Mouse (Mus musculus) lung, embryonic 16.5 days (tissue): ENCODE results near the gene Pgbd5. TPM values are rescaled to one million over a fixed set of nuclear protein-coding genes. Genes with fewer than 3 reads are reported as not detected.
A peak's percentile ranks its signal among the peaks of the same experiment; 100 is the strongest.

Experiments used
- ATAC-seq: fragments of 200-750 bp; cut with Nextera tagmentation; 2 replicates; pipeline ENCODE4 v1.8.0; 2017; ENCODE audit warnings: low read depth, mild to moderate bottlenecking, moderate library complexity
- H3K27ac ChIP-seq: fragments of 300-500 bp; sonication (generic); 2 replicates; pipeline ENCODE4 v1.5.1; 2014; ENCODE audit warnings: mild to moderate bottlenecking, control low read depth, low read length
- H3K27me3 ChIP-seq: fragments of 300-500 bp; sonication (generic); 2 replicates; pipeline ENCODE4 v1.6.1; 2014; ENCODE audit warnings: low read depth, low read length, mixed read lengths; ENCODE audit not compliant: control insufficient read depth, insufficient read depth
- H3K36me3 ChIP-seq: fragments of 300-500 bp; sonication (generic); 2 replicates; pipeline ENCODE4 v1.6.1; 2014; ENCODE audit warnings: low read length; ENCODE audit not compliant: control insufficient read depth, insufficient read depth
- H3K4me1 ChIP-seq: fragments of 300-500 bp; sonication (generic); replicated peaks from 2 replicates; pipeline ENCODE4 v1.6.1; 2014; ENCODE audit warnings: low read length, mixed read lengths; ENCODE audit not compliant: control insufficient read depth, insufficient read depth
- H3K4me2 ChIP-seq: fragments of 300-500 bp; sonication (generic); 2 replicates; pipeline ENCODE4 v1.6.1; 2014; ENCODE audit warnings: low read depth, low read length, control low read depth
- H3K4me3 ChIP-seq: fragments of 300-500 bp; sonication (generic); 2 replicates; pipeline ENCODE4 v1.5.1; 2014; ENCODE audit warnings: mild to moderate bottlenecking, low read length, control low read depth
- H3K9ac ChIP-seq: fragments of 300-500 bp; sonication (generic); 2 replicates; pipeline ENCODE4 v1.6.1; 2014; ENCODE audit warnings: low read length, control low read depth
- H3K9me3 ChIP-seq: fragments of 300-500 bp; sonication (generic); 2 replicates; pipeline ENCODE4 v1.6.1; 2016; ENCODE audit warnings: low read length; ENCODE audit not compliant: control insufficient read depth
- WGBS: fragments of 180-500 bp; shearing (Covaris S2); extraction: QIAGEN DNeasy Blood & Tissue Kit; methylation state at CpG from one replicate; pipeline ENCODE4 v1.1.7; 2014; 5-methylcytosine and 5-hydroxymethylcytosine counted together
- polyA plus RNA-seq: library from polyadenylated mRNA; unstranded; fragments of >200 nt; fragmentation: Nextera tagmentation; extraction: Ambion mirVana; gene quantifications from 2 replicates; pipeline ENCODE4 v1.2.1, GENCODE M21; 2015

Gene Pgbd5
- polyA plus RNA-seq, 1 experiment from 2014 or later = 1.9 TPM

DNA sequence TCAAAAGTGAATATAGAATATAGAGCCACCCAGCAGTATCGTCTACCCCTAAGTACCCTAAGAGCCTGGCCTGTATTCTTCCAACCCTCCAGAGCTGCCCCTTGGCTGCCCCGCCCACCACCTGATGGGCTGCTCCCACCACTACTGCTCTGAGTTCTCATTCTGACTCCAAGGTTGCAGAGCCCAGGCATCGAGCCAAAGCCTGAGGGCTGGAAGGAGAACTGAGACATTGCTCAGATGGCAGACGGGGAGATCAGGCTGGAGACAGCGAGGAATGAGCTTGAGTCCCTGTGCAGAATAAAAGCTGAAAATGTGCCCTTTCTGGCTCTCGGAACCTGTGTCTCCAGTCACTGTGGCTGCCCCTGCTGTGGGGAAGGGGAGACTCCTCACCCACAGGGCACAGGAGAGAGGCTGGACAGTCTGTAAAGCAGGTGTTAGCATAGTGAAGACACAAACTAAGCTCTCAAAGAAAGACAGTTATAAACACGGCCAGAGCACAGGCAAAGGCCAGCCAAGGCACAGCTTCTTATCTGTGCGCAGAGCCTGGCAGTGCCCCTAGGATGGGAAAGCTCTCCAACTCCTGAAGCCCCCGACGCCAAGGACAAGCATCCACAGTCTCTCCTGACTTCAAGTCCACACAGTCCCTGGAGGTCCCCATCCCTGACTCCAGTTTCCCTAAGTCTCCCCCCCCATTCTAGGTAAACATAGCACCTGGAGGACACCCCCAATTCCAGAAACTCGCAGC is 42.0 kb downstream of the Pgbd5 start:
- Histone ChIP-seq H3K4me1 (peaks cover 15% of the 10 kb centered on the region), H3K4me3 (no peak overlapping the region), H3K9me3 (no peaks in the 10 kb centered on the region), H3K36me3 (no peaks in the 10 kb centered on the region), H3K9ac (no peak overlapping the region), H3K27ac (0 out of 2 replicates have a peak overlapping the region, but pooled peaks have one; percentile 37), H3K4me2 (no peak overlapping the region), H3K27me3 (no peaks in the 10 kb centered on the region)
- WGBS = 59% methylated on average over 11 of the region's 11 CpGs
- ATAC-seq = 0 out of 2 replicates have a peak, but pooled peaks have one; percentile 29

- no peak for ATAC-seq
- WGBS = 80% methylated on average over 2 of the region's 2 CpGs
- no peaks in the 10 kb centered on the region for H3K9me3 ChIP-seq
- H3K4me1 ChIP-seq = peaks cover 15% of the 10 kb centered on the region
- H3K36me3 ChIP-seq = no peaks in the 10 kb centered on the region
- no peak overlapping the region for H3K9ac ChIP-seq
- H3K4me2 ChIP-seq = no peak overlapping the region
- H3K27me3 ChIP-seq = no peaks in the 10 kb centered on the region
- H3K4me3 ChIP-seq = no peak overlapping the region
- no peak overlapping the region for H3K27ac ChIP-seq
These were observed 42.9 kb downstream of the Pgbd5 start for GRCm38 (mm10) chr8:124396531-124396930.

- no peak overlapping the region for H3K9ac ChIP-seq
- ATAC-seq = peak; percentile 50
- peak overlapping the region; percentile 36 for H3K27ac ChIP-seq
- no peaks in the 10 kb centered on the region for H3K36me3 ChIP-seq
- no peak overlapping the region for H3K4me2 ChIP-seq
- H3K4me1 ChIP-seq = peaks cover 15% of the 10 kb centered on the region
- no peaks in the 10 kb centered on the region for H3K27me3 ChIP-seq
- H3K4me3 ChIP-seq = no peak overlapping the region
- 38% methylated on average over 7 of the region's 7 CpGs for WGBS
- H3K9me3 ChIP-seq = no peaks in the 10 kb centered on the region
These were observed 44.1 kb downstream of the Pgbd5 start for GRCm38 (mm10) chr8:124395392-124395791.

- Histone ChIP-seq H3K4me2 (no peak overlapping the region), H3K9me3 (no peaks in the 10 kb centered on the region), H3K4me1 (peaks cover 15% of the 10 kb centered on the region), H3K4me3 (no peak overlapping the region), H3K36me3 (no peaks in the 10 kb centered on the region), H3K27me3 (no peaks in the 10 kb centered on the region), H3K9ac (no peak overlapping the region), H3K27ac (peak overlapping the region; percentile 36)
- ATAC-seq = peak; percentile 10; the same call in 1 of the 2 replicates
- 54% methylated on average over 7 of the region's 7 CpGs for WGBS
These were observed 44.5 kb downstream of the Pgbd5 start for GRCm38 (mm10) chr8:124394951-124395350.

GRCm38 (mm10) chr8:124393927-124394326 is 45.5 kb downstream of the Pgbd5 start:
- Histone ChIP-seq H3K4me2 (no peak overlapping the region), H3K27ac (no peak overlapping the region), H3K9me3 (no peaks in the 10 kb centered on the region), H3K4me3 (no peak overlapping the region), H3K4me1 (peaks cover 15% of the 10 kb centered on the region), H3K9ac (no peak overlapping the region), H3K36me3 (no peaks in the 10 kb centered on the region), H3K27me3 (no peaks in the 10 kb centered on the region)
- 84% methylated on average over 4 of the region's 4 CpGs for WGBS
- ATAC-seq = no peak

DNA sequence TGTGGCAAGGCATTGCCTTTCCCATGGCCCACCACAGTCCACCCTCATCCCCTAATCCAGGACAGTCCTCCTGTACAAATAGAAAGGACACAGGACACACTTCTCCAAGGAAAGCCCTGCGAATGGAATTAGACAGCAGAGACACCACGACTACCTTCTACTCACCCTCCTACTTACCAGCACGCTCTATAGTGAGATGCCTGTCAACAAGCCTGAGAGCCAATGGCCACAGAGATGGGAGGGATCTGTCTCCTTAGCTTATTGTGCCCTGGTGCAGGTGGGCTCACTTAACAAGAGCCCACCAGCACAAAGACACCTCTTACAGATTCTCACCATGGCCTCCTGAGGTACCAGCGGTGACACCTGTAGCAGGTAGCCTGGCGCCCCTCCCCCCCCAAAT is 46.4 kb downstream of the Pgbd5 start:
- H3K27ac ChIP-seq = no peak overlapping the region

DNA sequence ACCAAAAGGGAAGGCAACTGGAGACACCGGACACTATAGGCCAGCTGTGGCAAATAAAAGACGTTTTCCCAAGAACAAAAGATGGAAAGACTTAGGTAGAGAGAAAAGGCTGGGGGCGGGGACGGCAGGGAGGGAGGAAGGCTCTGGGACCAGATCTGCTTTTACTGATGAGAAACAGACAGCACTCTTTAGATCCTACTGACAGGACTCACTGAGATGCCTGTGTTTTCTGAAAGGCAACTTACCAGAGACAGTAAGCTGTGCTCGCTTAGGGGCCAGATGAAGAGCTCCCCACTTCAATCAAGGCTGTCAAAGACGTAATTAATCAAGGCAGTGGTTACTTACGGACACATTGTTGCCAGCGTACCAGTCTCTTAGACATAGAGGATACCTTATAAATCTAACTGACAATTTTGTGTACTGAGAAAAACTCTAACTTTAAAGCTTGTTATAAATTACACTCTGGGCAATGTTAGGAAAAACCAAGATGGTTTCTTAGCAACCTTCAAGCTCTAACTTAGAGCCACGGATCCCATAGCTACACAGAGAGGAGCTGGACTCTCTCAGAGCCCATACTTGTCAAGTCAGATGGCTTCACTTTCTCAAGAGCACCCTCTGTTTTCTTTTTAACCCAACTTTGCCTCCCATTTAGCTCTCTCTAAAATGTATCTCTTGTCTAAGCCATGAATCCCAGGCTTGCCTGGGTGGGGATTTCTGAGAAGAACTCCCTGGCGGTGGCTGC is 47.0 kb downstream of the Pgbd5 start:
- peaks cover 7% of the 10 kb centered on the region; the same call in 1 of the 2 replicates for H3K4me1 ChIP-seq
- H3K4me3 ChIP-seq = no peak overlapping the region
- H3K27me3 ChIP-seq = no peaks in the 10 kb centered on the region
- no peaks in the 10 kb centered on the region for H3K36me3 ChIP-seq
- no peak overlapping the region for H3K4me2 ChIP-seq
- no peak for ATAC-seq
- no peak overlapping the region for H3K9ac ChIP-seq
- 58% methylated on average over 10 of the region's 10 CpGs for WGBS
- no peaks in the 10 kb centered on the region for H3K9me3 ChIP-seq
- no peak overlapping the region for H3K27ac ChIP-seq

More for the DNA sequence above, 46.4 kb downstream of the Pgbd5 start:
- Histone ChIP-seq H3K4me2 (no peak overlapping the region), H3K27me3 (no peaks in the 10 kb centered on the region), H3K36me3 (no peaks in the 10 kb centered on the region), H3K9me3 (no peaks in the 10 kb centered on the region), H3K4me1 (peaks cover 12% of the 10 kb centered on the region; the same call in 1 of the 2 replicates), H3K4me3 (no peak overlapping the region), H3K9ac (no peak overlapping the region)
- no peak for ATAC-seq
- WGBS = 72% methylated on average over 5 of the region's 5 CpGs

DNA sequence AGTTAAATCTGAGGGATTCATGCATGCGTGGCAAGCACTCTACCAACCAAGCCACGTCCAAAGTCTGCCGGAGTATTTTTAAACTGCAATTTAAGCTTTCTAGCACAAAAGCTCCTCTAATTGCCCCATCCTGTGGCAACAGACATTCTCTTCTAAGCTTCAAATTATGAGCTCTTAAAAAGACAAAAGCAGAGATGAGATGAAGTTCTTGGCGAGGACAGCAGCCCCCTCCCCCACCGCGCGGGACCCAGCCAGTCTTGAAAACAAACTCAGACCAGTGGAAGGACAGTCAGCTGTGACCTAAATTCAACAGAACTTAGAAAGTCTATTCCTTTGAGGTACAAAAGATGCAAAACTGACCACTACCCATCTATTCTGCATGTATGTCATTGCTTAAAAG is 48.3 kb downstream of the Pgbd5 start:
- no peak overlapping the region for H3K9ac ChIP-seq
- H3K4me3 ChIP-seq = no peak overlapping the region
- H3K27ac ChIP-seq = no peak overlapping the region
- no peak for ATAC-seq
- no peaks in the 10 kb centered on the region for H3K36me3 ChIP-seq
- H3K9me3 ChIP-seq = no peaks in the 10 kb centered on the region
- H3K27me3 ChIP-seq = no peaks in the 10 kb centered on the region
- 0 out of 2 replicates have a peak, but pooled peaks cover 3% of the 10 kb centered on the region for H3K4me1 ChIP-seq
- H3K4me2 ChIP-seq = no peak overlapping the region
- 80% methylated on average over 7 of the region's 7 CpGs for WGBS

GRCm38 (mm10) chr8:124389495-124389894 is 50.0 kb downstream of the Pgbd5 start:
- H3K36me3 ChIP-seq = no peaks in the 10 kb centered on the region
- no peak for ATAC-seq

More at GRCm38 (mm10) chr8:124389495-124389894, 50.0 kb downstream of the Pgbd5 start:
- Histone ChIP-seq H3K9me3 (no peaks in the 10 kb centered on the region), H3K4me1 (no peaks in the 10 kb centered on the region), H3K9ac (no peak overlapping the region), H3K4me2 (no peak overlapping the region), H3K27ac (no peak overlapping the region), H3K4me3 (no peak overlapping the region), H3K27me3 (no peaks in the 10 kb centered on the region)
- 80% methylated on average over 11 of the region's 11 CpGs for WGBS
